Mouse (Mus musculus) lung, embryonic 16.5 days (tissue): Measurements from ENCODE around the gene Mettl9. TPM values are rescaled to one million over a fixed set of nuclear protein-coding genes. Genes with fewer than 3 reads are reported as not detected.

Source experiments
- ATAC-seq: fragments of 200-750 bp; cut with Nextera tagmentation; 2 replicates; pipeline ENCODE4 v1.8.0; 2017; ENCODE audit warnings: low read depth, mild to moderate bottlenecking, moderate library complexity
- H3K27ac ChIP-seq: fragments of 300-500 bp; sonication (generic); 2 replicates; pipeline ENCODE4 v1.5.1; 2014; ENCODE audit warnings: mild to moderate bottlenecking, control low read depth, low read length
- H3K27me3 ChIP-seq: fragments of 300-500 bp; sonication (generic); 2 replicates; pipeline ENCODE4 v1.6.1; 2014; ENCODE audit warnings: low read depth, low read length, mixed read lengths; ENCODE audit not compliant: control insufficient read depth, insufficient read depth
- H3K36me3 ChIP-seq: fragments of 300-500 bp; sonication (generic); 2 replicates; pipeline ENCODE4 v1.6.1; 2014; ENCODE audit warnings: low read length; ENCODE audit not compliant: control insufficient read depth, insufficient read depth
- H3K4me1 ChIP-seq: fragments of 300-500 bp; sonication (generic); replicated peaks from 2 replicates; pipeline ENCODE4 v1.6.1; 2014; ENCODE audit warnings: low read length, mixed read lengths; ENCODE audit not compliant: control insufficient read depth, insufficient read depth
- H3K4me2 ChIP-seq: fragments of 300-500 bp; sonication (generic); 2 replicates; pipeline ENCODE4 v1.6.1; 2014; ENCODE audit warnings: low read depth, low read length, control low read depth
- H3K4me3 ChIP-seq: fragments of 300-500 bp; sonication (generic); 2 replicates; pipeline ENCODE4 v1.5.1; 2014; ENCODE audit warnings: mild to moderate bottlenecking, low read length, control low read depth
- H3K9ac ChIP-seq: fragments of 300-500 bp; sonication (generic); 2 replicates; pipeline ENCODE4 v1.6.1; 2014; ENCODE audit warnings: low read length, control low read depth
- H3K9me3 ChIP-seq: fragments of 300-500 bp; sonication (generic); 2 replicates; pipeline ENCODE4 v1.6.1; 2016; ENCODE audit warnings: low read length; ENCODE audit not compliant: control insufficient read depth
- WGBS: fragments of 180-500 bp; shearing (Covaris S2); extraction: QIAGEN DNeasy Blood & Tissue Kit; methylation state at CpG from one replicate; pipeline ENCODE4 v1.1.7; 2014; 5-methylcytosine and 5-hydroxymethylcytosine counted together
- polyA plus RNA-seq: library from polyadenylated mRNA; unstranded; fragments of >200 nt; fragmentation: Nextera tagmentation; extraction: Ambion mirVana; gene quantifications from 2 replicates; pipeline ENCODE4 v1.2.1, GENCODE M21; 2015

Gene Mettl9
- polyA plus RNA-seq, 1 experiment from 2014 or later: 116 TPM

DNA sequence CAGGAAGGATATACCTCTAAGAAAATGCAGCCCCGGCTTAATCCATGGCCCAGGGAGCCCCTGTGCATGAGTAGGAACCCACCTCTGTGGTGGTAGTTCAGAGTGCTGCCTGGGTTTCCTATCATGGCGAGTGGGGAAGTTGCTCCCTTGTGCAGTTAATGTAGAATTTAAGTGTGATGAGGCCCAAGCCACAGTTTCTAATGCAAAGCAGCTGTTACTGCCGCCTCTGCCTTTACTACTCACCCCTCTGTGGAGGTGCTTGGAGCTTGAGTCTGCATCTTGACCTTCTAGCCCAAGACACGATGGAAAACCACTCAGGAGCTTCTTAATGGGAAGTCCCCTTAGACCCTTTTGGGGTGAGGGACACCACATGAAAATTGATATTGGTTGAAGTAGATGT lies 37.0 kb downstream of the Mettl9 start:
- 85% methylated on average over 4 of the region's 4 CpGs for WGBS
- no peak for ATAC-seq
- peaks cover 6% of the 10 kb centered on the region; the same call in 1 of the 2 replicates for H3K4me1 ChIP-seq
- no peak overlapping the region for H3K4me2 ChIP-seq
- no peaks in the 10 kb centered on the region for H3K27me3 ChIP-seq
- no peak overlapping the region for H3K9ac ChIP-seq
- H3K27ac ChIP-seq: no peak overlapping the region
- no peaks in the 10 kb centered on the region for H3K9me3 ChIP-seq
- peaks cover 7% of the 10 kb centered on the region for H3K36me3 ChIP-seq
- no peak overlapping the region for H3K4me3 ChIP-seq

GRCm38 (mm10) chr7:121072506-121072905 lies 38.3 kb downstream of the Mettl9 start:
- Histone ChIP-seq H3K27me3 (no peaks in the 10 kb centered on the region), H3K36me3 (peaks cover 14% of the 10 kb centered on the region), H3K9me3 (no peaks in the 10 kb centered on the region), H3K4me3 (no peak overlapping the region), H3K4me2 (no peak overlapping the region), H3K4me1 (peaks cover 6% of the 10 kb centered on the region; the same call in 1 of the 2 replicates), H3K9ac (no peak overlapping the region), H3K27ac (no peak overlapping the region)
- no peak for ATAC-seq
- 52% methylated on average over 5 of the region's 5 CpGs for WGBS

DNA sequence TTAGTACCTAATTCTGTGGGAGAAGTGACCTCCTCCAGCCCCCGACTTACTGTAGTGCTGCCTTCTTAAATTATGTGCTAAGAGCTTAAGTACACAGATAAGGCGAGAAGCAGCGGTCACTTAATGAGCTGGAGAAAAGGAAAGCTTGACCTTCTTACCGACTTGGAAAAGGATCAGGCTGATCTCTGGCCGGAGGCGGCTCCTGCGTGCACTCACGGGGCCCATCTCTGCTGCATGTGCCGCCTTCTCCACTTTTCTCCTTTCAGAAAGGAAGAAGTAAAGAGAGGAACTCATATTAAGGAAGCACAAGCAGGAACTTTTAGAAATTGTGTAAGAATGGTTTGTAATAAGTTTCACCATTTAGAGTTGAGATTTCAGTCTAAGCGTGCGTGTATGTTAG lies 40.0 kb downstream of the Mettl9 start, which contains the start of gene Igsf6:
Igsf6 (minus strand) TSS at position 292 of the 400 bp plus-strand sequence.
- Histone ChIP-seq H3K4me1 (peaks cover 6% of the 10 kb centered on the region; the same call in 1 of the 2 replicates), H3K4me3 (no peak within 1 kb of the TSS), H3K4me2 (peak within 1 kb of the TSS; percentile 25; the same call in 1 of the 2 replicates), H3K9me3 (no peaks in the 10 kb centered on the region), H3K27ac (peak within 1 kb of the TSS; percentile 58), H3K36me3 (peaks cover 10% of the 10 kb centered on the region), H3K27me3 (no peaks in the 10 kb centered on the region), H3K9ac (no peak within 1 kb of the TSS)
- ATAC-seq: no peak
- WGBS: 50% methylated on average over 11 of the region's 11 CpGs

- Histone ChIP-seq H3K4me2 (no peak overlapping the region), H3K9me3 (no peaks in the 10 kb centered on the region), H3K27ac (peak overlapping the region; percentile 54), H3K27me3 (no peaks in the 10 kb centered on the region), H3K9ac (no peak overlapping the region), H3K4me3 (no peak overlapping the region), H3K4me1 (peaks cover 6% of the 10 kb centered on the region; the same call in 1 of the 2 replicates), H3K36me3 (peaks cover 10% of the 10 kb centered on the region)
- 51% methylated on average over 6 of the region's 6 CpGs for WGBS
- ATAC-seq: peak; percentile 94
These were observed 40.7 kb downstream of the Mettl9 start for GRCm38 (mm10) chr7:121074801-121075400.

DNA sequence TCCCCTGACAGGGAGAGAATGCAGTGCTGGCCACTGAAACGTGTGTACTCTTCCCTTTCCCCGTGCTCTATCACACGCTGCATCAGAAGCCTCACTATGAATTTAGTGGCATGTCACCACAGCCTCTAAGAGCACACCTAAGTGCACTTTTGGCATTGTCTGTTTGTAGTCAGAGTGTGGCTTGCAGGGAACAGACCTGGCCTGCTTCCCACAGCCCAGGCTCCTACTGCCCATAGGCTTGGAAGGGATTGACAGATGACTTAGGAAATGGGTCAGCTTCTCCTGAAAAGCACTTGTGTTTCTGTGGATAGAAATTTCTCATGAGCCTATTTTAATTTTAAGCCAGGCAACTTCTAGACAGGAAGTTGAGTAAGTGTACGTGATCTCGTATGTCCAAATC lies 41.2 kb downstream of the Mettl9 start:
- Histone ChIP-seq H3K4me1 (peaks cover 6% of the 10 kb centered on the region; the same call in 1 of the 2 replicates), H3K4me3 (no peak overlapping the region), H3K4me2 (no peak overlapping the region), H3K36me3 (peaks cover 10% of the 10 kb centered on the region), H3K9ac (no peak overlapping the region), H3K27ac (peak overlapping the region; percentile 7; the same call in 1 of the 2 replicates), H3K9me3 (no peaks in the 10 kb centered on the region), H3K27me3 (no peaks in the 10 kb centered on the region)
- WGBS: 64% methylated on average over 5 of the region's 5 CpGs
- no peak; the same call in 1 of the 2 replicates for ATAC-seq

- H3K27me3 ChIP-seq: no peaks in the 10 kb centered on the region
- ATAC-seq: no peak
- H3K9ac ChIP-seq: no peak overlapping the region
- no peak overlapping the region for H3K4me2 ChIP-seq
- H3K4me3 ChIP-seq: no peak overlapping the region
- peaks cover 10% of the 10 kb centered on the region for H3K36me3 ChIP-seq
- peaks cover 6% of the 10 kb centered on the region; the same call in 1 of the 2 replicates for H3K4me1 ChIP-seq
- H3K9me3 ChIP-seq: no peaks in the 10 kb centered on the region
- 86% methylated on average over 6 of the region's 6 CpGs for WGBS
- H3K27ac ChIP-seq: no peak overlapping the region
These were observed 43.1 kb downstream of the Mettl9 start for GRCm38 (mm10) chr7:121077311-121077710.

DNA sequence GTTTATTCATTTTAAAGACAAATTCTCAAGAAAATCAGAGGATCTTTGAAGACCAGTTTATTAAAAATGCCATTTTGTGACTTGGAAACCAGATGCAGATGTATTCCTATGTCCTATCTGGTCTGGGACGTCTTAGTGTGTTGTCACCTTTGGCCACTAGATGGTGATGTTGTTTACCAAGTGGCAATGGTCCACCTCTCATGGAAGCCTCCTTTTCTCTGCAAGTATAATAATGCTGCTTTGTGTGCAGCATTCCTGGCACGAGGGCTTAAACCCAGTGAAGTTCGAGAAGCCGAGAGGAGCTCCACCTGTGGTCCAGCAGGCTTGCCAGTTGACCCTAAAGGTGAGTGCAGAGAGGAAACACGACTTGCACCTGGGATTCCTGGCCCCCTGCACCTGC lies 43.6 kb downstream of the Mettl9 start:
- WGBS: 37% methylated on average over 5 of the region's 5 CpGs
- Histone ChIP-seq H3K9ac (no peak overlapping the region), H3K27me3 (no peaks in the 10 kb centered on the region), H3K4me3 (no peak overlapping the region), H3K36me3 (peaks cover 10% of the 10 kb centered on the region), H3K4me2 (no peak overlapping the region), H3K27ac (no peak overlapping the region), H3K4me1 (peaks cover 6% of the 10 kb centered on the region; the same call in 1 of the 2 replicates), H3K9me3 (no peaks in the 10 kb centered on the region)
- ATAC-seq: no peak

GRCm38 (mm10) chr7:121081350-121081749 lies 47.1 kb downstream of the Mettl9 start, which contains the start of gene Otoa:
Gene Otoa, plus strand, starts transcription at chr7:121081650.
- H3K9me3 ChIP-seq: no peaks in the 10 kb centered on the region
- no peak within 1 kb of the TSS for H3K9ac ChIP-seq
- ATAC-seq: no peak
- no peaks in the 10 kb centered on the region for H3K27me3 ChIP-seq
- no peak within 1 kb of the TSS for H3K27ac ChIP-seq
- peaks cover 7% of the 10 kb centered on the region for H3K36me3 ChIP-seq
- no peak within 1 kb of the TSS for H3K4me3 ChIP-seq
- H3K4me2 ChIP-seq: no peak within 1 kb of the TSS
- WGBS: 85% methylated on average over 4 of the region's 4 CpGs
- no peaks in the 10 kb centered on the region for H3K4me1 ChIP-seq

DNA sequence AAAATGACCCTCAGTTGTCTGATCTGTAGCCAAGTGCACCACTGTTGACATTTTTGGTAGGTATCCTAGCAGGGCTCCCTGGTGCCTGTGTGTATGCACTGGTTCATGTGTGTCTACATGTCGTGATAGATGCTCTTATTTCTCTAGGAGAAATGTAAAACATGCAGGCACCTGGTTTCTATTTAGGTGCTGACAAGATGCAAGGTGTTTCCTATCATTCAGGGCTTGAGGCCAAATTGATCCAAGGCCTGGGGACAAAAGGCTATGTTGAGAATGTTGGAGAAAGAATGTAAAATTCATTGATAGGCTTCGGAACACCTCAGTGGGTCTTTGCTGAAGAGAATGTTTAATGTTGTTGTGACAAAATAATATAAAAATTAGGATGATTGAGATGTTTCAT lies 47.6 kb downstream of the Mettl9 start:
- no peaks in the 10 kb centered on the region for H3K27me3 ChIP-seq
- 80% methylated on average over 2 of the region's 2 CpGs for WGBS

More for the DNA sequence above, 47.6 kb downstream of the Mettl9 start:
- no peaks in the 10 kb centered on the region for H3K4me1 ChIP-seq
- H3K9me3 ChIP-seq: no peaks in the 10 kb centered on the region
- no peak overlapping the region for H3K4me2 ChIP-seq
- H3K4me3 ChIP-seq: no peak overlapping the region
- H3K36me3 ChIP-seq: peaks cover 7% of the 10 kb centered on the region
- no peak overlapping the region for H3K9ac ChIP-seq
- no peak overlapping the region for H3K27ac ChIP-seq
- ATAC-seq: no peak
